Mouse (Mus musculus): Measurements from ENCODE around the gene Rusc1. TPM values are rescaled to one million over a fixed set of nuclear protein-coding genes. Genes with fewer than 3 reads are reported as not detected.

Rusc1 gene
- total and polyA plus RNA-seq, 3 experiments: 40.8 to 58.9 TPM; not detected in 1

GRCm38 (mm10) chr3:89089882-89090591, 3.1 kb downstream of the Rusc1 start (continued):
- TF ChIP-seq TBP (IDR thresholded peaks at IDR 0.05; ENCODE audit: low read depth, low read length) (peak; percentile 89), MAFK (IDR thresholded peaks at IDR 0.05; ENCODE audit: borderline replicate concordance, low read depth, low read length) (no peak), RAD21 (IDR thresholded peaks at IDR 0.05; ENCODE audit: low read depth, low read length) (no peak), ZC3H11A (IDR thresholded peaks at IDR 0.05; ENCODE audit: low read depth, low read length) (no peak), USF1 (IDR thresholded peaks at IDR 0.05; ENCODE audit: low read depth, low read length) (peak; percentile 99), EP300 (IDR thresholded peaks at IDR 0.05; ENCODE audit: low read depth in 1 of 2, low read length in 2 of 2) (no peak; a peak in 1 of 4 replicates), POLR2AphosphoS5 (IDR thresholded peaks at IDR 0.05; ENCODE audit: borderline replicate concordance, low read depth, low read length) (no peak), BHLHE40 (IDR thresholded peaks at IDR 0.05; ENCODE audit: borderline replicate concordance, low read depth, low read length) (no peak), GATA1 (IDR thresholded peaks at IDR 0.05; ENCODE audit: low read depth, low read length) (no peak), HCFC1 (IDR thresholded peaks at IDR 0.05; ENCODE audit: low read depth, low read length) (peak; percentile 76), RCOR1 (IDR thresholded peaks at IDR 0.05; ENCODE audit: low read depth, low read length) (no peak)

- Histone ChIP-seq H3K36me3 (ENCODE audit: control insufficient read depth in 1 of 2, insufficient read depth in 2 of 2, low read length in 2 of 2) (peaks cover 0 to 11% of the 10 kb centered on the region in 2 experiments; a peak in 2 of 4 replicates), H3K9me3 (replicated peaks; ENCODE audit: insufficient read depth, low read length) (no peaks in the 10 kb centered on the region), H3K79me2 (ENCODE audit: control insufficient read depth, insufficient read depth, low read length, poor library complexity) (peaks cover 2% of the 10 kb centered on the region), H3K4me1 (ENCODE audit: control insufficient read depth in 1 of 2, insufficient read depth in 2 of 2, low read length in 2 of 2) (peaks cover 3 to 28% of the 10 kb centered on the region in 2 experiments; a peak in 3 of 4 replicates), H3K27me3 (ENCODE audit: control insufficient read depth in 1 of 2, insufficient read depth in 2 of 2, low read length in 2 of 2) (no peaks in the 10 kb centered on the region), H3K4me3 (ENCODE audit: control insufficient read depth in 1 of 2, insufficient read depth in 1 of 2, low read depth in 2 of 2, low read length in 2 of 2) (peak overlapping the region; percentile 68 to 84), H3K27ac (ENCODE audit: control insufficient read depth, low read depth, low read length) (no peak overlapping the region), H3K9ac (ENCODE audit: control insufficient read depth, low read depth, low read length, poor library complexity, severe bottlenecking) (peak overlapping the region; percentile 70)
- DNase-seq (ENCODE audit: low read depth, low spot score): no peak
- TF ChIP-seq TCF12 (IDR thresholded peaks at IDR 0.05; ENCODE audit: low read depth, low read length) (no peak), UBTF (IDR thresholded peaks at IDR 0.05; ENCODE audit: borderline replicate concordance, insufficient read depth, low read depth, low read length) (no peak), HCFC1 (IDR thresholded peaks at IDR 0.05; ENCODE audit: low read depth, low read length) (no peak), CHD1 (IDR thresholded peaks at IDR 0.05; ENCODE audit: low read depth, low read length) (no peak), ZNF384 (IDR thresholded peaks at IDR 0.05; ENCODE audit: low read depth, low read length) (no peak), MAZ (IDR thresholded peaks at IDR 0.05; ENCODE audit: low read depth, low read length) (no peak), USF1 (IDR thresholded peaks at IDR 0.05; ENCODE audit: low read depth, low read length) (no peak), MEF2A (IDR thresholded peaks at IDR 0.05; ENCODE audit: extremely low read depth, insufficient replicate concordance, low read depth, low read length, poor library complexity, severe bottlenecking) (no peak)
Measured at GRCm38 (mm10) chr3:89088974-89089373, 4.1 kb downstream of the Rusc1 start.
